Mouse (Mus musculus) heart, embryonic 15.5 days (tissue): ENCODE data around the gene Pdgfc. TPM values are rescaled to one million over a fixed set of nuclear protein-coding genes. Genes with fewer than 3 reads are reported as not detected.

Experiments
- ATAC-seq: fragments of 200-750 bp; cut with Nextera tagmentation; replicated peaks from 2 replicates; pipeline ENCODE4 v1.8.0; 2017; ENCODE audit warnings: low read depth, moderate TSS enrichment; ENCODE audit not compliant: insufficient number of reproducible peaks, insufficient read depth, low FRiP score
- H3K27ac ChIP-seq: fragments of 300-500 bp; sonication (generic); 2 replicates; pipeline ENCODE4 v1.5.1; 2015; ENCODE audit warnings: mild to moderate bottlenecking, inconsistent platforms
- H3K27me3 ChIP-seq: fragments of 300-500 bp; sonication (generic); 2 replicates; pipeline ENCODE4 v1.6.1; 2015; ENCODE audit warnings: inconsistent platforms
- H3K36me3 ChIP-seq: fragments of 300-500 bp; sonication (generic); 2 replicates; pipeline ENCODE4 v1.6.1; 2015; ENCODE audit warnings: mild to moderate bottlenecking, inconsistent platforms
- H3K4me1 ChIP-seq: fragments of 300-500 bp; sonication (generic); replicated peaks from 2 replicates; pipeline ENCODE4 v1.6.1; 2015; ENCODE audit warnings: inconsistent platforms
- H3K4me2 ChIP-seq: fragments of 300-500 bp; sonication (generic); 2 replicates; pipeline ENCODE4 v1.6.1; 2015; ENCODE audit warnings: inconsistent platforms, mild to moderate bottlenecking, moderate library complexity
- H3K4me3 ChIP-seq: fragments of 300-500 bp; sonication (generic); 2 replicates; pipeline ENCODE4 v1.5.1; 2015; ENCODE audit warnings: mild to moderate bottlenecking, inconsistent platforms
- H3K9ac ChIP-seq: fragments of 300-500 bp; sonication (generic); 2 replicates; pipeline ENCODE4 v1.6.1; 2015; ENCODE audit warnings: mild to moderate bottlenecking, inconsistent platforms
- H3K9me3 ChIP-seq: fragments of 300-500 bp; sonication (generic); replicated peaks from 2 replicates; pipeline ENCODE4 v1.6.1; 2016; ENCODE audit warnings: inconsistent platforms
- WGBS: fragments of 180-500 bp; shearing (Covaris S2); methylation state at CpG from one replicate; pipeline ENCODE4 v1.1.7; 2015; ENCODE audit warnings: mixed read lengths; 5-methylcytosine and 5-hydroxymethylcytosine counted together
- polyA plus RNA-seq: library from polyadenylated mRNA; unstranded; fragments of >200 nt; fragmentation: Nextera tagmentation; extraction: Ambion mirVana; gene quantifications from 2 replicates; pipeline ENCODE4 v1.2.1, GENCODE M21; 2015

Pdgfc gene
- polyA plus RNA-seq, 1 experiment from 2014 or later: 2.6 TPM

DNA sequence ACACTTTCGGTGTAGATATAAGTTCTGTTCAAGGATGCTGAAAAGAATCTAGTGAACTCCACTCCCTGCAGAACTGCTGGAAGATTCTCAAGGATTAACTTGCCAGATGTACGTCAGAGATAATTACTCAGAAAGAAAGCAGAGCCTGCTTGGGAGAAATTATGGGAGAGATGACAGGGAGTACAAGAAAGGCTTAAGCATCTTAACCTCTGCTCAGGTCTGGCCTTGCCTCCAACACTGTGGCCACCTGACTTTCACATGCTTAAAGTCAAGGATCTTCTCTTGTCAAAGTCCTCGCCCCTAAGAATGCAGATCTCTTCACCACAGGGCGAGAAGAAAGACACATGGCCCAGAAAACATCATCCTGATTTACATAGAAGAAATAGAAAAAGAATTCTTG is 185.5 kb downstream of the Pdgfc start:
- H3K27me3 ChIP-seq: no peaks in the 10 kb centered on the region
- no peaks in the 10 kb centered on the region for H3K36me3 ChIP-seq
- H3K27ac ChIP-seq: no peak overlapping the region
- H3K4me2 ChIP-seq: no peak overlapping the region
- WGBS: 58% methylated on average over 4 of the region's 4 CpGs
- ATAC-seq: no peak
- no peak overlapping the region for H3K4me3 ChIP-seq
- no peaks in the 10 kb centered on the region for H3K9me3 ChIP-seq
- no peaks in the 10 kb centered on the region for H3K4me1 ChIP-seq
- H3K9ac ChIP-seq: no peak overlapping the region

- Histone ChIP-seq H3K4me2 (no peak overlapping the region), H3K9ac (no peak overlapping the region), H3K4me1 (no peaks in the 10 kb centered on the region), H3K9me3 (no peaks in the 10 kb centered on the region), H3K36me3 (no peaks in the 10 kb centered on the region), H3K4me3 (no peak overlapping the region), H3K27ac (no peak overlapping the region), H3K27me3 (no peaks in the 10 kb centered on the region)
- ATAC-seq: no peak
- 58% methylated on average over 4 of the region's 4 CpGs for WGBS
These were observed 192.1 kb downstream of the Pdgfc start for GRCm38 (mm10) chr3:81228344-81228743.

GRCm38 (mm10) chr3:81242697-81243590 is 206.7 kb downstream of the Pdgfc start:
- Histone ChIP-seq H3K4me1 (no peaks in the 10 kb centered on the region), H3K36me3 (no peaks in the 10 kb centered on the region), H3K9ac (no peak overlapping the region), H3K27me3 (no peaks in the 10 kb centered on the region), H3K27ac (no peak overlapping the region), H3K4me2 (no peak overlapping the region), H3K9me3 (no peaks in the 10 kb centered on the region), H3K4me3 (no peak overlapping the region)
- WGBS: 39% methylated on average over 7 of the region's 7 CpGs
- no peak for ATAC-seq

- 69% methylated on average over 6 of the region's 6 CpGs for WGBS
- no peaks in the 10 kb centered on the region for H3K4me1 ChIP-seq
- no peak overlapping the region for H3K9ac ChIP-seq
- no peak overlapping the region for H3K4me3 ChIP-seq
- no peak overlapping the region for H3K4me2 ChIP-seq
- H3K36me3 ChIP-seq: no peaks in the 10 kb centered on the region
- no peak for ATAC-seq
- no peak overlapping the region for H3K27ac ChIP-seq
- H3K27me3 ChIP-seq: no peaks in the 10 kb centered on the region
- H3K9me3 ChIP-seq: no peaks in the 10 kb centered on the region
These were observed 207.4 kb downstream of the Pdgfc start for GRCm38 (mm10) chr3:81243591-81243990.

DNA sequence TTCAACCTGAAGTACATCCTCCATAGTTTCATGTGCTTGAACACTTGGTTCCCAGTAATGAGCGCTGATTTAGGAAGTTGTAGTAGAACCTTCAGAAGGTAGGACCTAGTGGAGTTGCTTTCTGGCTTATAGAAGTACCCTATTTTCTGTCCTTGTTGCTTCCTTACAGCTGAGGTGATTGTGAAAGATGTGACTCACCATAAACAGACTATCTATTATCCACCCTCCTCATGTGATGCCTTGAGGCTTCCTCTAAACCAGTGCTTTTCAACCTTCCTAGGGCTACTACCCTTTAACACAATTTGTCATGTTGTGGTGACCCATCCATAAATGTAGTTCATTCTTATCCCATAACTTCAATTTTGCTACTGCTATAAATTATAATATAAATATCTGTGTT is 226.6 kb downstream of the Pdgfc start:
- Histone ChIP-seq H3K4me1 (no peaks in the 10 kb centered on the region), H3K4me2 (no peak overlapping the region), H3K27me3 (no peaks in the 10 kb centered on the region), H3K9ac (no peak overlapping the region), H3K4me3 (no peak overlapping the region), H3K36me3 (no peaks in the 10 kb centered on the region), H3K27ac (no peak overlapping the region), H3K9me3 (no peaks in the 10 kb centered on the region)
- ATAC-seq: no peak
- WGBS: 93% methylated on average over 1 of the region's 1 CpGs

Other genes starting within 250 kb of the Pdgfc start
- 0.81 and 1.1 TPM in 2 replicates for gene Gria2, start 233.6 kb upstream of the Pdgfc start, polyA plus RNA-seq
- gene Glrb, start 122.8 kb upstream of the Pdgfc start, polyA plus RNA-seq: 1.8 and 3.2 TPM in 2 replicates